Comparison of ENCODE assay signal across 8 mouse cellular contexts in genomic region chr16:87712986-87713693, GRCm38 (mm10). TPM values are rescaled to one million over a fixed set of nuclear protein-coding genes. Genes with fewer than 3 reads are reported as not detected.
DNase-seq lines count a peak whose midpoint lies in the region; ATAC-seq and TF ChIP-seq lines count a peak whose summit lies in the region.

No protein-coding gene starts in this region.

- DNase-seq in lung, postnatal 10 days = peak; percentile 38
- DNase-seq in thymus, postnatal 14 days = peak; percentile 65
- DNase-seq in midbrain, postnatal 0 days (ENCODE audit: low spot score) = no peak
- no peak for DNase-seq in hindbrain, embryonic 14.5 days (ENCODE audit: low spot score)
- DNase-seq in midbrain, embryonic 14.5 days = no peak

- peaks cover 79% of the 10 kb centered on the region for H3K4me1 ChIP-seq in E14TG2a.4 (replicated peaks; ENCODE audit: low read depth, low read length)
- peaks cover 19% of the 10 kb centered on the region; the same call in 1 of the 2 replicates for H3K4me1 ChIP-seq in intestine, postnatal 0 days (replicated peaks; ENCODE audit: control insufficient read depth, insufficient read depth, low read length)
- 0 out of 2 replicates have a peak, but pooled peaks cover 4% of the 10 kb centered on the region for H3K4me1 ChIP-seq in midbrain, postnatal 0 days (ENCODE audit: insufficient read depth, low read length)
- H3K4me1 ChIP-seq in hindbrain, embryonic 14.5 days (replicated peaks; ENCODE audit: control insufficient read depth, insufficient read depth, low read length) = peaks cover 8% of the 10 kb centered on the region; the same call in 1 of the 2 replicates
- peaks cover 8% of the 10 kb centered on the region for H3K4me1 ChIP-seq in midbrain, embryonic 14.5 days (ENCODE audit: control insufficient read depth, insufficient read depth, low read length)

- peak; percentile 90 for ATAC-seq in activated CD4-positive, CD25-positive, alpha-beta regulatory T cell, adult 4 months
- ATAC-seq in intestine, postnatal 0 days = peak; percentile 68
- ATAC-seq in midbrain, postnatal 0 days (ENCODE audit: low FRiP score) = no peak
- no peak for ATAC-seq in hindbrain, embryonic 14.5 days (ENCODE audit: low FRiP score)
- ATAC-seq in midbrain, embryonic 14.5 days (ENCODE audit: low FRiP score, low TSS enrichment) = no peak

- TF ChIP-seq CTCF in E14TG2a.4 (conservative IDR thresholded peaks at IDR 0.05; ENCODE audit: low read length) = no peak
- no peak for TF ChIP-seq CTCF in intestine, postnatal 0 days (IDR thresholded peaks at IDR 0.05; ENCODE audit: low read depth)
- TF ChIP-seq CTCF in midbrain, postnatal 0 days (IDR thresholded peaks at IDR 0.05) = no peak

- H3K9ac ChIP-seq in intestine, postnatal 0 days (ENCODE audit: low read depth, low read length) = no peak overlapping the region
- H3K9ac ChIP-seq in midbrain, postnatal 0 days (replicated peaks; ENCODE audit: low read length, poor library complexity, severe bottlenecking) = no peak overlapping the region
- no peak overlapping the region for H3K9ac ChIP-seq in hindbrain, embryonic 14.5 days
- H3K9ac ChIP-seq in midbrain, embryonic 14.5 days (replicated peaks; ENCODE audit: low read length) = no peak overlapping the region

- H3K4me3 ChIP-seq in E14TG2a.4 (replicated peaks; ENCODE audit: low read length) = peak overlapping the region; percentile 29
- no peak overlapping the region for H3K4me3 ChIP-seq in intestine, postnatal 0 days (ENCODE audit: low read depth, low read length)
- no peak overlapping the region for H3K4me3 ChIP-seq in midbrain, postnatal 0 days (ENCODE audit: low read depth, low read length)
- no peak overlapping the region for H3K4me3 ChIP-seq in hindbrain, embryonic 14.5 days (replicated peaks; ENCODE audit: low read length)
- no peak overlapping the region for H3K4me3 ChIP-seq in midbrain, embryonic 14.5 days (replicated peaks; ENCODE audit: low read depth, low read length)

- no peaks in the 10 kb centered on the region for H3K9me3 ChIP-seq in E14TG2a.4 (ENCODE audit: low read length)
- no peaks in the 10 kb centered on the region for H3K9me3 ChIP-seq in intestine, postnatal 0 days (ENCODE audit: control insufficient read depth)
- H3K9me3 ChIP-seq in midbrain, postnatal 0 days (ENCODE audit: low read length) = no peaks in the 10 kb centered on the region
- H3K9me3 ChIP-seq in hindbrain, embryonic 14.5 days (ENCODE audit: control insufficient read depth, low read length) = no peaks in the 10 kb centered on the region
- no peaks in the 10 kb centered on the region for H3K9me3 ChIP-seq in midbrain, embryonic 14.5 days (ENCODE audit: control insufficient read depth, low read length)

- H3K36me3 ChIP-seq in E14TG2a.4 (ENCODE audit: insufficient read depth, low read length) = peaks cover 15% of the 10 kb centered on the region
- peaks cover 17% of the 10 kb centered on the region; the same call in 1 of the 2 replicates for H3K36me3 ChIP-seq in intestine, postnatal 0 days (ENCODE audit: control insufficient read depth, insufficient read depth)
- peaks cover 7% of the 10 kb centered on the region; the same call in 1 of the 2 replicates for H3K36me3 ChIP-seq in midbrain, postnatal 0 days (ENCODE audit: insufficient read depth, low read length)
- peaks cover 10% of the 10 kb centered on the region for H3K36me3 ChIP-seq in hindbrain, embryonic 14.5 days (replicated peaks; ENCODE audit: control insufficient read depth, insufficient read depth)
- H3K36me3 ChIP-seq in midbrain, embryonic 14.5 days (ENCODE audit: control insufficient read depth, insufficient read depth, low read length) = peaks cover 13% of the 10 kb centered on the region

- H3K27ac ChIP-seq in intestine, postnatal 0 days (ENCODE audit: low read depth, low read length) = 0 out of 2 replicates have a peak overlapping the region, but pooled peaks have one; percentile 21
- no peak overlapping the region for H3K27ac ChIP-seq in midbrain, postnatal 0 days (ENCODE audit: low read depth, low read length)
- no peak overlapping the region for H3K27ac ChIP-seq in hindbrain, embryonic 14.5 days
- H3K27ac ChIP-seq in midbrain, embryonic 14.5 days (replicated peaks; ENCODE audit: low read depth, low read length) = no peak overlapping the region

- no peaks in the 10 kb centered on the region for H3K27me3 ChIP-seq in E14TG2a.4 (ENCODE audit: insufficient read depth, low read length)
- no peaks in the 10 kb centered on the region for H3K27me3 ChIP-seq in intestine, postnatal 0 days (replicated peaks; ENCODE audit: control insufficient read depth, insufficient read depth, low read length)
- no peaks in the 10 kb centered on the region for H3K27me3 ChIP-seq in midbrain, postnatal 0 days (ENCODE audit: insufficient read depth, low read length)
- H3K27me3 ChIP-seq in hindbrain, embryonic 14.5 days (ENCODE audit: control insufficient read depth, insufficient read depth, low read length) = no peaks in the 10 kb centered on the region
- no peaks in the 10 kb centered on the region for H3K27me3 ChIP-seq in midbrain, embryonic 14.5 days (ENCODE audit: control insufficient read depth, insufficient read depth, low read length)

- peak overlapping the region; percentile 28; the same call in 1 of the 2 replicates for H3K4me2 ChIP-seq in intestine, postnatal 0 days (replicated peaks; ENCODE audit: low read depth)
- no peak overlapping the region for H3K4me2 ChIP-seq in midbrain, postnatal 0 days (ENCODE audit: low read depth, low read length, poor library complexity, severe bottlenecking)
- H3K4me2 ChIP-seq in hindbrain, embryonic 14.5 days (replicated peaks) = no peak overlapping the region
- H3K4me2 ChIP-seq in midbrain, embryonic 14.5 days (ENCODE audit: low read length) = no peak overlapping the region

- 50% methylated on average over 18 of the region's 18 CpGs for WGBS in intestine, postnatal 0 days
- 81% methylated on average over 18 of the region's 18 CpGs for WGBS in midbrain, postnatal 0 days
- 88% methylated on average over 18 of the region's 18 CpGs for WGBS in hindbrain, embryonic 14.5 days
- WGBS in midbrain, embryonic 14.5 days = 90% methylated on average over 18 of the region's 18 CpGs

RNA-seq across cellular contexts. Expression of gene Bach1, which starts 14.4 kb away (rescaled TPM):
- 1 to 10 TPM; 2.3 TPM for polyA plus RNA-seq in activated CD4-positive, CD25-positive, alpha-beta regulatory T cell, adult 4 months (2017; shearing (Covaris generic))
- 21.3 and 22.8 TPM in 2 replicates for polyA plus RNA-seq in intestine, postnatal 0 days (2015; fragmentation: Nextera tagmentation; extraction: Ambion mirVana)
- 32.9 and 44.0 TPM in 2 replicates for total RNA-seq in midbrain, postnatal 0 days (2014; rRNA removed)
- 9.4 and 10.3 TPM in 2 replicates for polyA plus RNA-seq in midbrain, postnatal 0 days (2015; fragmentation: Nextera tagmentation; extraction: Ambion mirVana)
- polyA plus RNA-seq in hindbrain, embryonic 14.5 days (2014; fragmentation: Nextera tagmentation; extraction: Ambion mirVana) = 18.8 and 19.9 TPM in 2 replicates
- polyA plus RNA-seq in midbrain, embryonic 14.5 days (2014; fragmentation: Nextera tagmentation; extraction: Ambion mirVana) = 16.2 and 20.3 TPM in 2 replicates

Comparison
In these comparisons a context has a peak if more than half of its experiments do, and no peak if none do; other contexts are left out.
1. ATAC-seq: peak in activated CD4-positive, CD25-positive, alpha-beta regulatory T cell, adult 4 months (single experiment) and intestine, postnatal 0 days (single experiment); none in midbrain, postnatal 0 days (single experiment), hindbrain, embryonic 14.5 days (single experiment) and midbrain, embryonic 14.5 days (single experiment).
2. DNase-seq: peak in lung, postnatal 10 days (single experiment) and thymus, postnatal 14 days (single experiment); none in midbrain, postnatal 0 days (single experiment), hindbrain, embryonic 14.5 days (single experiment) and midbrain, embryonic 14.5 days (single experiment).